Mouse (Mus musculus) hindbrain, embryonic 15.5 days (tissue): ENCODE results near the gene 9430097D07Rik. TPM values are rescaled to one million over a fixed set of nuclear protein-coding genes. Genes with fewer than 3 reads are reported as not detected.

Source experiments
- ATAC-seq: fragments of 200-750 bp; cut with Nextera tagmentation; 2 replicates; pipeline ENCODE4 v1.8.0; 2017; ENCODE audit warnings: low read depth, moderate number of reproducible peaks, moderate TSS enrichment; ENCODE audit not compliant: low FRiP score
- H3K27ac ChIP-seq: fragments of 300-500 bp; sonication (generic); replicated peaks from 2 replicates; pipeline ENCODE4 v1.5.1; 2015; ENCODE audit warnings: mild to moderate bottlenecking, inconsistent platforms
- H3K27me3 ChIP-seq: fragments of 300-500 bp; sonication (generic); 2 replicates; pipeline ENCODE4 v1.6.1; 2015; ENCODE audit warnings: control low read depth, inconsistent platforms
- H3K36me3 ChIP-seq: fragments of 300-500 bp; sonication (generic); 2 replicates; pipeline ENCODE4 v1.6.1; 2015; ENCODE audit warnings: control low read depth, inconsistent platforms
- H3K4me1 ChIP-seq: fragments of 300-500 bp; sonication (generic); replicated peaks from 2 replicates; pipeline ENCODE4 v1.6.1; 2015; ENCODE audit warnings: control low read depth, inconsistent platforms
- H3K4me2 ChIP-seq: fragments of 300-500 bp; sonication (generic); 2 replicates; pipeline ENCODE4 v1.6.1; 2015; ENCODE audit warnings: moderate library complexity, mild to moderate bottlenecking, inconsistent platforms
- H3K4me3 ChIP-seq: fragments of 300-500 bp; sonication (generic); 2 replicates; pipeline ENCODE4 v1.5.1; 2015; ENCODE audit warnings: mild to moderate bottlenecking, inconsistent platforms
- H3K9ac ChIP-seq: fragments of 300-500 bp; sonication (generic); 2 replicates; pipeline ENCODE4 v1.6.1; 2015; ENCODE audit warnings: inconsistent platforms
- H3K9me3 ChIP-seq: fragments of 300-500 bp; sonication (generic); 2 replicates; pipeline ENCODE4 v1.6.1; 2016; ENCODE audit warnings: control low read depth, inconsistent platforms
- WGBS: fragments of 180-500 bp; shearing (Covaris S2); methylation state at CpG from one replicate; pipeline ENCODE4 v1.1.7; 2015; 5-methylcytosine and 5-hydroxymethylcytosine counted together
- polyA plus RNA-seq: library from polyadenylated mRNA; unstranded; fragments of >200 nt; fragmentation: Nextera tagmentation; extraction: Ambion mirVana; gene quantifications from 2 replicates; pipeline ENCODE4 v1.2.1, GENCODE M21; 2015

The 9430097D07Rik gene
- polyA plus RNA-seq, 1 experiment from 2014 or later, result 0.79 TPM

- Histone ChIP-seq H3K27me3 (no peaks in the 10 kb centered on the region), H3K36me3 (no peaks in the 10 kb centered on the region), H3K9ac (no peak overlapping the region), H3K4me1 (peaks cover 22% of the 10 kb centered on the region), H3K4me2 (no peak overlapping the region), H3K27ac (no peak overlapping the region), H3K9me3 (no peaks in the 10 kb centered on the region), H3K4me3 (no peak overlapping the region)
- no peak for ATAC-seq
- 89% methylated on average over 9 of the region's 9 CpGs for WGBS
These were observed 26.3 kb downstream of the 9430097D07Rik start for GRCm38 (mm10) chr2:32549171-32549570.

GRCm38 (mm10) chr2:32547964-32548739, 27.3 kb downstream of the 9430097D07Rik start:
- ATAC-seq, result no peak
- Histone ChIP-seq H3K4me1 (peaks cover 25% of the 10 kb centered on the region), H3K4me3 (no peak overlapping the region), H3K9me3 (no peaks in the 10 kb centered on the region), H3K27ac (no peak overlapping the region), H3K27me3 (no peaks in the 10 kb centered on the region), H3K36me3 (no peaks in the 10 kb centered on the region), H3K9ac (no peak overlapping the region), H3K4me2 (no peak overlapping the region)
- 93% methylated on average over 7 of the region's 7 CpGs for WGBS

- 91% methylated on average over 5 of the region's 5 CpGs for WGBS
- no peak overlapping the region for H3K27ac ChIP-seq
- no peaks in the 10 kb centered on the region for H3K36me3 ChIP-seq
- no peak overlapping the region for H3K4me2 ChIP-seq
- no peak overlapping the region for H3K4me3 ChIP-seq
- H3K4me1 ChIP-seq, result peaks cover 32% of the 10 kb centered on the region
- H3K9me3 ChIP-seq, result no peaks in the 10 kb centered on the region
- ATAC-seq, result no peak
- H3K27me3 ChIP-seq, result no peaks in the 10 kb centered on the region
- no peak overlapping the region for H3K9ac ChIP-seq
These were observed 28.1 kb downstream of the 9430097D07Rik start for GRCm38 (mm10) chr2:32547380-32547779.

GRCm38 (mm10) chr2:32546951-32547350, 28.5 kb downstream of the 9430097D07Rik start:
- ATAC-seq, result no peak
- Histone ChIP-seq H3K9me3 (no peaks in the 10 kb centered on the region), H3K4me1 (peaks cover 32% of the 10 kb centered on the region), H3K9ac (no peak overlapping the region), H3K27ac (no peak overlapping the region), H3K4me2 (no peak overlapping the region), H3K27me3 (no peaks in the 10 kb centered on the region), H3K36me3 (no peaks in the 10 kb centered on the region), H3K4me3 (no peak overlapping the region)
- WGBS, result 74% methylated on average over 1 of the region's 1 CpGs

GRCm38 (mm10) chr2:32543031-32543449, 32.4 kb downstream of the 9430097D07Rik start:
- no peaks in the 10 kb centered on the region for H3K27me3 ChIP-seq
- H3K4me3 ChIP-seq, result no peak overlapping the region
- H3K36me3 ChIP-seq, result no peaks in the 10 kb centered on the region
- 53% methylated on average over 3 of the region's 3 CpGs for WGBS
- peaks cover 47% of the 10 kb centered on the region for H3K4me1 ChIP-seq
- H3K9ac ChIP-seq, result no peak overlapping the region
- H3K27ac ChIP-seq, result no peak overlapping the region
- no peak for ATAC-seq
- no peak overlapping the region for H3K4me2 ChIP-seq
- H3K9me3 ChIP-seq, result no peaks in the 10 kb centered on the region

GRCm38 (mm10) chr2:32541986-32542573, 33.4 kb downstream of the 9430097D07Rik start:
- 92% methylated on average over 4 of the region's 4 CpGs for WGBS
- Histone ChIP-seq H3K27ac (no peak overlapping the region), H3K9me3 (no peaks in the 10 kb centered on the region), H3K27me3 (no peaks in the 10 kb centered on the region), H3K4me1 (peaks cover 54% of the 10 kb centered on the region), H3K36me3 (no peaks in the 10 kb centered on the region), H3K9ac (no peak overlapping the region), H3K4me2 (no peak overlapping the region), H3K4me3 (no peak overlapping the region)
- no peak for ATAC-seq

GRCm38 (mm10) chr2:32541333-32541908, 34.1 kb downstream of the 9430097D07Rik start:
- Histone ChIP-seq H3K36me3 (no peaks in the 10 kb centered on the region), H3K4me1 (peaks cover 58% of the 10 kb centered on the region), H3K9ac (no peak overlapping the region), H3K9me3 (no peaks in the 10 kb centered on the region), H3K27ac (no peak overlapping the region), H3K4me2 (no peak overlapping the region), H3K4me3 (no peak overlapping the region), H3K27me3 (no peaks in the 10 kb centered on the region)
- WGBS, result 96% methylated on average over 2 of the region's 2 CpGs
- no peak for ATAC-seq

GRCm38 (mm10) chr2:32539452-32539981, 36.0 kb downstream of the 9430097D07Rik start:
- 82% methylated on average over 14 of the region's 14 CpGs for WGBS
- H3K4me1 ChIP-seq, result peaks cover 65% of the 10 kb centered on the region
- peak overlapping the region; percentile 15; the same call in 1 of the 2 replicates for H3K4me2 ChIP-seq
- no peak for ATAC-seq
- H3K27ac ChIP-seq, result no peak overlapping the region
- H3K27me3 ChIP-seq, result no peaks in the 10 kb centered on the region
- no peaks in the 10 kb centered on the region for H3K36me3 ChIP-seq
- H3K9me3 ChIP-seq, result no peaks in the 10 kb centered on the region
- H3K9ac ChIP-seq, result no peak overlapping the region
- no peak overlapping the region for H3K4me3 ChIP-seq

GRCm38 (mm10) chr2:32538461-32538860, 37.0 kb downstream of the 9430097D07Rik start:
- Histone ChIP-seq H3K9me3 (no peaks in the 10 kb centered on the region), H3K4me2 (peak overlapping the region; percentile 71), H3K4me3 (peak overlapping the region; percentile 87), H3K27me3 (no peaks in the 10 kb centered on the region), H3K36me3 (no peaks in the 10 kb centered on the region), H3K9ac (no peak overlapping the region; the same call in 1 of the 2 replicates), H3K27ac (no peak overlapping the region), H3K4me1 (peaks cover 73% of the 10 kb centered on the region)
- WGBS, result 63% methylated on average over 4 of the region's 4 CpGs
- no peak for ATAC-seq

- peak overlapping the region; percentile 87 for H3K4me3 ChIP-seq
- H3K27me3 ChIP-seq, result no peaks in the 10 kb centered on the region
- H3K9ac ChIP-seq, result peak overlapping the region; percentile 87; the same call in 1 of the 2 replicates
- H3K36me3 ChIP-seq, result no peaks in the 10 kb centered on the region
- no peaks in the 10 kb centered on the region for H3K9me3 ChIP-seq
- H3K27ac ChIP-seq, result 0 out of 2 replicates have a peak overlapping the region, but pooled peaks have one; percentile 15
- WGBS, result 64% methylated on average over 5 of the region's 5 CpGs
- H3K4me1 ChIP-seq, result peaks cover 69% of the 10 kb centered on the region
- no peak for ATAC-seq
- H3K4me2 ChIP-seq, result peak overlapping the region; percentile 71
These were observed 37.5 kb downstream of the 9430097D07Rik start for GRCm38 (mm10) chr2:32537941-32538340.

GRCm38 (mm10) chr2:32537360-32537905, 38.1 kb downstream of the 9430097D07Rik start:
- peak overlapping the region; percentile 71 for H3K4me2 ChIP-seq
- H3K36me3 ChIP-seq, result no peaks in the 10 kb centered on the region
- WGBS, result 11% methylated on average over 9 of the region's 9 CpGs
- peak overlapping the region; percentile 93 for H3K27ac ChIP-seq
- H3K4me3 ChIP-seq, result peak overlapping the region; percentile 87
- H3K9me3 ChIP-seq, result no peaks in the 10 kb centered on the region
- no peaks in the 10 kb centered on the region for H3K27me3 ChIP-seq
- H3K9ac ChIP-seq, result peak overlapping the region; percentile 87
- no peak for ATAC-seq
- peaks cover 64% of the 10 kb centered on the region for H3K4me1 ChIP-seq
